Mouse (Mus musculus) ES-Bruce4 (cell line): Measurements from ENCODE around the gene Wdr5.

Source experiments
- CTCF ChIP-seq: IDR thresholded peaks from one replicate; pipeline ENCODE4 v1.8.1; 2011; ENCODE audit warnings: low read depth, low read length
- POLR2A ChIP-seq: IDR thresholded peaks from one replicate; pipeline ENCODE4 v1.8.1; 2011; ENCODE audit warnings: low read length; ENCODE audit not compliant: insufficient read depth

GRCm38 (mm10) chr2:27488362-27488761 is 26.6 kb upstream of the Wdr5 start:
- TF ChIP-seq CTCF (no peak), POLR2A (no peak)
